Mouse (Mus musculus): ENCODE measurements around the gene Kremen1.

GRCm38 (mm10) chr11:5164310-5164709 lies 97.0 kb downstream of the Kremen1 start:
- TF ChIP-seq MAFK (IDR thresholded peaks at IDR 0.05; ENCODE audit: borderline replicate concordance, low read depth, low read length) (no peak), USF2 (IDR thresholded peaks at IDR 0.05; ENCODE audit: borderline replicate concordance in 1 of 2, insufficient read depth in 1 of 2, low read depth in 1 of 2, low read length in 2 of 2) (no peak)
